Mouse (Mus musculus) kidney, adult 10 weeks (tissue): Measurements from ENCODE around the gene Morc1. TPM values are rescaled to one million over a fixed set of nuclear protein-coding genes. Genes with fewer than 3 reads are reported as not detected.

ENCODE experiments used
- polyA plus RNA-seq: library from polyadenylated mRNA; stranded (reverse); fragments of 350-450 nt; fragmentation: Illumina TruSeq; extraction: RNeasy Lipid Tissue Mini Kit (QIAGEN cat#74804); gene quantifications from one replicate; pipeline ENCODE4 v1.2.3, GENCODE M21; 2014; ENCODE audit warnings: low read depth, low replicate concordance

Morc1 gene
- polyA plus RNA-seq = not detected

GRCm38 (mm10) chr16:48431027-48431426, at the start of gene Morc1:
Morc1 (plus strand) TSS chr16:48431237.

GRCm38 (mm10) chr16:48412246-48412645, 18.8 kb upstream of the Morc1 start, which contains the start of gene Gm5485:
Gm5485 (minus strand) TSS chr16:48412416.

Other genes starting within 250 kb of the Morc1 start
- not detected for gene Dppa4, start 147.5 kb upstream of the Morc1 start, polyA plus RNA-seq
- gene Dppa2, start 127.3 kb upstream of the Morc1 start, polyA plus RNA-seq = not detected
- not detected for gene Gm5485, start 18.8 kb upstream of the Morc1 start, polyA plus RNA-seq